Mouse (Mus musculus): ENCODE results near the gene Esyt2. TPM values are rescaled to one million over a fixed set of nuclear protein-coding genes. Genes with fewer than 3 reads are reported as not detected.

The Esyt2 gene
- polyA plus RNA-seq, 1 experiment: 16.1 TPM

- Histone ChIP-seq H3K4me3 (no peak overlapping the region), H3K36me3 (ENCODE audit: control insufficient read depth, insufficient read depth) (peaks cover 19% of the 10 kb centered on the region), H3ac (ENCODE audit: control insufficient read depth, insufficient read length) (no peak overlapping the region), H3K79me2 (ENCODE audit: control insufficient read depth, insufficient read depth) (no peaks in the 10 kb centered on the region), H3K27me3 (ENCODE audit: control insufficient read depth, insufficient read depth, insufficient read length) (no peaks in the 10 kb centered on the region), H3K4me2 (ENCODE audit: low read depth) (no peak overlapping the region)
- TF ChIP-seq SRF (IDR thresholded peaks at IDR 0.05; ENCODE audit: control insufficient read depth, insufficient read length, low read depth): no peak
- no peak for TF ChIP-seq MAX (IDR thresholded peaks at IDR 0.05; ENCODE audit: low read depth)
- no peak for TF ChIP-seq POLR2AphosphoS2 (IDR thresholded peaks at IDR 0.05; ENCODE audit: insufficient read length, low read depth)
Observed at GRCm38 (mm10) chr12:116383101-116383500, 102.1 kb downstream of the Esyt2 start.

- H3K36me3 ChIP-seq (ENCODE audit: control insufficient read depth, insufficient read depth): peaks cover 17% of the 10 kb centered on the region
- H3K4me2 ChIP-seq (ENCODE audit: low read depth): no peak overlapping the region
- no peak overlapping the region for H3K4me3 ChIP-seq
- H3K27me3 ChIP-seq (ENCODE audit: control insufficient read depth, insufficient read depth, insufficient read length): no peaks in the 10 kb centered on the region
- no peak for TF ChIP-seq TCF12 (IDR thresholded peaks at IDR 0.05; ENCODE audit: insufficient read depth, poor library complexity, severe bottlenecking)
- TF ChIP-seq MYOG (IDR thresholded peaks at IDR 0.05; ENCODE audit: control insufficient read depth in 1 of 3, insufficient read depth in 1 of 3, insufficient read length in 2 of 3, low read depth in 2 of 3): no peak
- TF ChIP-seq USF1 (IDR thresholded peaks at IDR 0.05; ENCODE audit: low read depth): no peak
- no peak for TF ChIP-seq CEBPB (IDR thresholded peaks at IDR 0.05; ENCODE audit: insufficient read depth, poor library complexity, severe bottlenecking)
- TF ChIP-seq TCF3 (IDR thresholded peaks at IDR 0.05; ENCODE audit: insufficient read length, low read depth): no peak
- TF ChIP-seq E2F4 (IDR thresholded peaks at IDR 0.05; ENCODE audit: insufficient read depth): no peak
- no peak for TF ChIP-seq SRF (IDR thresholded peaks at IDR 0.05; ENCODE audit: control insufficient read depth, insufficient read length, low read depth)
- TF ChIP-seq POLR2A (IDR thresholded peaks at IDR 0.05; ENCODE audit: insufficient read length, low read depth): no peak
- TF ChIP-seq MYOD1 (IDR thresholded peaks at IDR 0.05; ENCODE audit: control insufficient read depth in 1 of 3, insufficient read length in 2 of 3, low read depth in 2 of 3): no peak
- TF ChIP-seq MAX (IDR thresholded peaks at IDR 0.05; ENCODE audit: low read depth): no peak
- no peak for TF ChIP-seq REST (IDR thresholded peaks at IDR 0.05; ENCODE audit: insufficient read depth, insufficient read length)
- TF ChIP-seq POLR2AphosphoS2 (IDR thresholded peaks at IDR 0.05; ENCODE audit: insufficient read length, low read depth): no peak
- no peak overlapping the region for H3ac ChIP-seq (ENCODE audit: control insufficient read depth, insufficient read length)
- H3K79me2 ChIP-seq (ENCODE audit: control insufficient read depth, insufficient read depth): no peaks in the 10 kb centered on the region
Observed at GRCm38 (mm10) chr12:116383995-116384394, 103.0 kb downstream of the Esyt2 start.

GRCm38 (mm10) chr12:116386802-116387201 is 105.8 kb downstream of the Esyt2 start:
- H3K36me3 ChIP-seq (ENCODE audit: control insufficient read depth, insufficient read depth): no peaks in the 10 kb centered on the region
- no peak for TF ChIP-seq E2F4 (IDR thresholded peaks at IDR 0.05; ENCODE audit: insufficient read depth)
- TF ChIP-seq CEBPB (IDR thresholded peaks at IDR 0.05; ENCODE audit: insufficient read depth, poor library complexity, severe bottlenecking): no peak
- no peak for TF ChIP-seq MYOG (IDR thresholded peaks at IDR 0.05; ENCODE audit: control insufficient read depth in 1 of 3, insufficient read depth in 1 of 3, insufficient read length in 2 of 3, low read depth in 2 of 3)
- TF ChIP-seq MYOD1 (IDR thresholded peaks at IDR 0.05; ENCODE audit: control insufficient read depth in 1 of 3, insufficient read length in 2 of 3, low read depth in 2 of 3): no peak
- H3K4me3 ChIP-seq: no peak overlapping the region
- H3ac ChIP-seq (ENCODE audit: control insufficient read depth, insufficient read length): no peak overlapping the region
- H3K79me2 ChIP-seq (ENCODE audit: control insufficient read depth, insufficient read depth): no peaks in the 10 kb centered on the region
- no peak overlapping the region for H3K4me2 ChIP-seq (ENCODE audit: low read depth)
- H3K27me3 ChIP-seq (ENCODE audit: control insufficient read depth, insufficient read depth, insufficient read length): no peaks in the 10 kb centered on the region

GRCm38 (mm10) chr12:116389868-116390267 is 108.9 kb downstream of the Esyt2 start:
- TF ChIP-seq E2F4 (IDR thresholded peaks at IDR 0.05; ENCODE audit: insufficient read depth): no peak
- TF ChIP-seq TCF3 (IDR thresholded peaks at IDR 0.05; ENCODE audit: insufficient read length, low read depth): no peak
- TF ChIP-seq CEBPB (IDR thresholded peaks at IDR 0.05; ENCODE audit: insufficient read depth, poor library complexity, severe bottlenecking): no peak
- no peak for TF ChIP-seq MAX (IDR thresholded peaks at IDR 0.05; ENCODE audit: low read depth)
- no peak for TF ChIP-seq POLR2A (IDR thresholded peaks at IDR 0.05; ENCODE audit: insufficient read length, low read depth)
- no peak for TF ChIP-seq SRF (IDR thresholded peaks at IDR 0.05; ENCODE audit: control insufficient read depth, insufficient read length, low read depth)
- TF ChIP-seq MYOG (IDR thresholded peaks at IDR 0.05; ENCODE audit: control insufficient read depth in 1 of 3, insufficient read depth in 1 of 3, insufficient read length in 2 of 3, low read depth in 2 of 3): no peak
- TF ChIP-seq TCF12 (IDR thresholded peaks at IDR 0.05; ENCODE audit: insufficient read depth, poor library complexity, severe bottlenecking): no peak
- TF ChIP-seq MYOD1 (IDR thresholded peaks at IDR 0.05; ENCODE audit: control insufficient read depth in 1 of 3, insufficient read length in 2 of 3, low read depth in 2 of 3): no peak
- TF ChIP-seq POLR2AphosphoS2 (IDR thresholded peaks at IDR 0.05; ENCODE audit: insufficient read length, low read depth): no peak
- no peak for TF ChIP-seq USF1 (IDR thresholded peaks at IDR 0.05; ENCODE audit: low read depth)
- TF ChIP-seq REST (IDR thresholded peaks at IDR 0.05; ENCODE audit: insufficient read depth, insufficient read length): no peak
- H3ac ChIP-seq (ENCODE audit: control insufficient read depth, insufficient read length): no peak overlapping the region
- H3K4me3 ChIP-seq: no peak overlapping the region
- H3K27me3 ChIP-seq (ENCODE audit: control insufficient read depth, insufficient read depth, insufficient read length): no peaks in the 10 kb centered on the region
- no peaks in the 10 kb centered on the region for H3K79me2 ChIP-seq (ENCODE audit: control insufficient read depth, insufficient read depth)
- no peak overlapping the region for H3K4me2 ChIP-seq (ENCODE audit: low read depth)
- H3K36me3 ChIP-seq (ENCODE audit: control insufficient read depth, insufficient read depth): no peaks in the 10 kb centered on the region

GRCm38 (mm10) chr12:116394327-116394726 is 113.3 kb downstream of the Esyt2 start:
- Histone ChIP-seq H3K27me3 (ENCODE audit: control insufficient read depth, insufficient read depth, insufficient read length) (no peaks in the 10 kb centered on the region), H3K79me2 (ENCODE audit: control insufficient read depth, insufficient read depth) (no peaks in the 10 kb centered on the region), H3K4me2 (ENCODE audit: low read depth) (no peak overlapping the region), H3K36me3 (ENCODE audit: control insufficient read depth, insufficient read depth) (no peaks in the 10 kb centered on the region), H3K4me3 (no peak overlapping the region), H3ac (ENCODE audit: control insufficient read depth, insufficient read length) (no peak overlapping the region)
- TF ChIP-seq REST (IDR thresholded peaks at IDR 0.05; ENCODE audit: insufficient read depth, insufficient read length) (no peak), MAX (IDR thresholded peaks at IDR 0.05; ENCODE audit: low read depth) (no peak), CEBPB (IDR thresholded peaks at IDR 0.05; ENCODE audit: insufficient read depth, poor library complexity, severe bottlenecking) (no peak), POLR2AphosphoS2 (IDR thresholded peaks at IDR 0.05; ENCODE audit: insufficient read length, low read depth) (no peak), E2F4 (IDR thresholded peaks at IDR 0.05; ENCODE audit: insufficient read depth) (no peak), TCF12 (IDR thresholded peaks at IDR 0.05; ENCODE audit: insufficient read depth, poor library complexity, severe bottlenecking) (no peak), MYOD1 (IDR thresholded peaks at IDR 0.05; ENCODE audit: control insufficient read depth in 1 of 3, insufficient read length in 2 of 3, low read depth in 2 of 3) (no peak), MYOG (IDR thresholded peaks at IDR 0.05; ENCODE audit: control insufficient read depth in 1 of 3, insufficient read depth in 1 of 3, insufficient read length in 2 of 3, low read depth in 2 of 3) (no peak), USF1 (IDR thresholded peaks at IDR 0.05; ENCODE audit: low read depth) (no peak), POLR2A (IDR thresholded peaks at IDR 0.05; ENCODE audit: insufficient read length, low read depth) (no peak), TCF3 (IDR thresholded peaks at IDR 0.05; ENCODE audit: insufficient read length, low read depth) (no peak), SRF (IDR thresholded peaks at IDR 0.05; ENCODE audit: control insufficient read depth, insufficient read length, low read depth) (no peak)

Measured in myocyte (in vitro differentiated cells).